Mouse (Mus musculus) megakaryocyte progenitor cell, adult 5-6 weeks (primary cell): ENCODE data around the gene Glipr1l1. TPM values are rescaled to one million over a fixed set of nuclear protein-coding genes. Genes with fewer than 3 reads are reported as not detected.
"Not testable (repeated sequence)": the region's sequence is repeated elsewhere in the genome, so short reads cannot be mapped to it uniquely, and the experiment has no call there.

Experiments used
- ATAC-seq: replicated peaks from 2 replicates; pipeline ENCODE4 v1.8.0; 2016; ENCODE audit warnings: mild to moderate bottlenecking, moderate TSS enrichment, inconsistent platforms; ENCODE audit not compliant: poor library complexity
- total RNA-seq, 2 experiments: library from RNA; stranded (forward) in 1 of 2; stranded (reverse) in 1 of 2; fragments of 157-497, 149-512 nt in 1 of 2; fragments of 200-1000 nt in 1 of 2; gene quantifications; 2 replicates each; pipeline versions ENCODE4 v1.2.3 to v1.2.4; 2015 to 2017

The Glipr1l1 gene
- not detected in 2 replicates for total RNA-seq (2015)
- total RNA-seq (2017) = not detected in 2 replicates

DNA sequence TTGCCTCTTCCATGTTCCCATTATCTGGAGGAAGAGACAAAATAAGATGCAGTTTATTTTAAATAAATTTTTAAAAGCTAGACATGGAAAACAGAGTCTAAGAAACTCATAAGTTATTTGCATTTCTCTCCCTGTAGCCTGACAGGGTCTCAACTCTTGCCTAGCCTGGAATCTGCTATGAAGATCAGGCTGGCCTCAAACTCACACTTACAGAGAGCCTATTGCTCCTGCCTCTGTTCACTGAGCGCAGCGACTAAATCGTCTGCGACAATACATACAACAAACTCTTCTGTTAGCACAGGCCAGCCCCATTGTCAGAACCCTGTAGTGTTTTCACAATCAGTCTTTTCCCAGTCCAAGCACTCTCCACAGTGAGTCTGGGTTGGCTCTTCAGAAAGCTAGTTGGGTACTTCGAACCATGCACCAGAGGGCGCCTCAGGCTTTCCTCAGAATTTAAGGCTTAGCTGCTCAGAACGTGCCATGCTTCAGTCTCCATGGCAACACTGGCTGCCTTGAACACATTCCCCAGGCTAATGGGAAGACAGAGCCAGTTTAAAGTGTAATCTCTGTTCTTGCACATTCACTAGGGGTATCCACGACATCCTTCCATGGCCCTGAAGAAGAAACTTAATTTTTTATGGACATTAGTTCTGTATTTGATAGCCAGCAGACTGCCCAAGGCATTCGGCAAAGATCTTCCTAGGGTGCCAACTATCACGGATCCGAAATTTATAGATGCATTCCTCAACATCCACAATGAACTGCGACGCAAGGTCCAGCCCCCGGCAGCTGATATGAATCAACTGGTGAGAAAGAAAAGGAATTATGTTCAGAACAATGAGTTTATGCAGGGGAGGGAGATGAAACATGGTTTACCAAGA, at the start of gene Glipr1l1:
TSS of gene Glipr1l1 (plus strand) at position 488 of the 881 bp plus-strand sequence.
- peak; percentile 100 for ATAC-seq

DNA sequence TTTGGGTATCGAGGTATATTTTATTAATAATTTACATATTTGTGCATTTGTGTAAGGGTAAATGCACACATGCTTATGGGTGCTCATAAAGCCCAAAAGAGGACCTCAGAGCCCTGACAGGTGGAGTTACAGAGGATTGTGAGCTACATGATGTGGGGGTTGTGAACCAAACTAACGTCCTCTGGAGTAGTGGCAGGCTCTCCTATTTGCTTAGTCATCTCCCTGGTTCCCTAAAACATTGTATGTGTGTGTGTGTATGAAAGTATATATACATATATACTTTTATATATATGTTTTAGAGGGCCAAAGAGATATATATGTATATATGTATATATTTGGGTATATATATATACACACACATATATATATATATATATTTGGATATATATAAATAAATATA, 36.4 kb upstream of the Glipr1l1 start:
- ATAC-seq = peak; percentile 80

DNA sequence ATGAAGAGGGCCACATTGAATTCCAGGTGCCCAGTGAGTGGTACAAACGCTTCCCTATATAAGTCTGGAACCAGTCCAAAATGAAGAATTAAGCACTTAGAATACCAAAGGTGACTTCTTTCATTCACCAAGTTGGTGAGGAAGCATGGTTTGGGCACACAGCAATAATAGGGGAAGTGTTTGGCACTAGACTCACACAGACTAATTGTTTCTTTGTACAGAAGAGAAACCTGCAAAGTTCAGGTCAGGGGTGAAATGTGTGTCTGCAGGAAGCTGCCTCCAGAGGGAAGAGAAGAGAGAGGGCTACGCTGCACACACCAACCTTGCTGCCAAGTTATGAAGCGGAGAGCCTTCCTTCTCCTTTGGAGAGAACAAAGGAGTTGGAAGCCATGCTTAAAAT, 31.3 kb upstream of the Glipr1l1 start:
- ATAC-seq = peak; percentile 55; the same call in 1 of the 2 replicates

DNA sequence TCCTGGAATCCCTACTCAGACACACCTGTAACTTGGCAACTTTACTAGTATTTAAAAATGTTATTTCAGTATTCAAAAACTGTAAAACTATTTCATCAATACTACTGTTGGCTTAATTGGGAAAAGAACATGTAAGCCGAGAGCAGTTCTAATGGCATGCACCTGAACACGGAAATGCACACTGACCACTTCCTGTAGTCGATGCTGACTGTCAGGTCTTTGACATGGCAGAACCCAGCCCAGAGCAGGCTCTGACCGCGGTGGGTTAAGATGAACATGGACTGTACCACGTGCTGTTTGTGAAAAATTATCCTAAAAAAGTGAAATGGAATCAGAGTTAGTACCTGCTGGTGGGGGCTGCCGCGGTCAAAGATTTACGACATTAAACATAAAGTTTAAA, 16.5 kb upstream of the Glipr1l1 start:
- peak; percentile 52; the same call in 1 of the 2 replicates for ATAC-seq

DNA sequence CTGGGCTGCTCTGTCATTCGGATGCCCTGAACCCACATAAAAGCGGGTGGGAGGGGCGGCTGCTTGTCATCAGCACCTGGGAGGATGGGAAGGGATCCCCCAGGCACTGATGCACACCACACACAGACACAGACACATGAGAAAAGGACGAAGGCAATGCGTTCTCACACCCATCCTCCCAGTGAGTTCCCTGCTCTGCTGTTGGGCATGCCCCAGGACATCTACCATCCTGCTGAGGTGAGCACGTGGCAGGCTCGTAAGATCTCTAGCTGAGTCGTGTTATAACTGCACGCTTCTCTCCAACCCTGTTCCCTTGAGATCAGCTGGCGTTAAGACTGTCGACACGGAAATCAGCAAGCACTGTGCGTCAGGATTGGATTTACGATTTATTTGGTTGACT, 15.7 kb upstream of the Glipr1l1 start:
- not testable (repeated sequence) for ATAC-seq

DNA sequence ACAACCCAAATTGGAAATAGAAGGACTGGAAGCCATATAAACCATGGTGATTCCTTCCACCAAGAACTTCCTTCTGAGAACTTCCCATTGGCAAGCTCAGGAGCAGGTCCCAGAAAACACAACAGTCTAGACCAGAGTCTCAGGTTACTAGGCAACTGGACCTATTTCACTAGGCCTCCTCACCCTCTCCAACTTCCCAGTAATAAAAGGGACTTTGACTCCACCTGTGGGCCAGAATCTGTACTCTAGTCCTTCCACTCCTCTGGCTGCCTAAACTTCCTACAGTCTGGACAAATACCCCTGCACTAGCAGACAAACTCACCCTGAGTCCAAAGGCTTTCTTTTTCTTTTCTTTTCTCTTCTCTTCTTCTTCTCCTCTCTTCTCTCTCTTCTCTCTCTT, 8.8 kb upstream of the Glipr1l1 start:
- peak; percentile 94 for ATAC-seq

DNA sequence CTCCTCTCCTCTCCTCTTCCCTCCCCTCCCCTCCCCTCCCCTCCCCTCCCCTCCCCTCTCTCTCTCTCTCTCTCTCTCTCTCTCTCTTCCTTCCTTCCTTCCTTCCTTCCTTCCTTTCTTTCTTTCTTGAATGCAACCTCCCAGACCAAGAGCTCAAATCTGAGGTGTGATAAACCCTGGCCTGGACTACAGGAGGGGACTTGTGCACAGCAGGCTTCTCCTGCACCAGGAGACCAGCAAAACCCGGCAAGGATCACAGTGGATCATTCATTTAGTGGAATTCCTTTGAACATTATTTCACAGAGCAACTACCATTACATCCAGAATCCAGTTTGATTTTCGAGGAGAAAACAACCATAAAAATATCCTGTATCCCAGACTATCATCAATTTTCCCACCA, 8.0 kb upstream of the Glipr1l1 start:
- ATAC-seq = peak; percentile 98

DNA sequence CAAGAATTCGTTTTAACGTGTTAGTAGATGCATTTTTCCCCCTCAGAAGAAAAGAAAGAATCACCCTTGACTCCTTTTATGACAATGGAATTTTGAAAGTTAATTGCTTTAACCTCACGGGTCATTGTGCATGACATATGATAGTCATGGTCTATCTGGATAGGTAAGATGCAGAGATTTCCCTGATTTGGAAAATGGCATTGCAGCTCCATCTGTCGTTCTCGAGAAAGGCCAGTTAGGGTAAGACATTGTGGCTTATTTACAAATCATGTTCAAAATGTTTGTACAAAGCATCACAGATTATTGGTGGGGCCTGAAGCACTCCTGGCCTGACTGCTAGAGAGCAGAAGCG, 570 bp downstream of the Glipr1l1 start:
- not testable (repeated sequence) for ATAC-seq

DNA sequence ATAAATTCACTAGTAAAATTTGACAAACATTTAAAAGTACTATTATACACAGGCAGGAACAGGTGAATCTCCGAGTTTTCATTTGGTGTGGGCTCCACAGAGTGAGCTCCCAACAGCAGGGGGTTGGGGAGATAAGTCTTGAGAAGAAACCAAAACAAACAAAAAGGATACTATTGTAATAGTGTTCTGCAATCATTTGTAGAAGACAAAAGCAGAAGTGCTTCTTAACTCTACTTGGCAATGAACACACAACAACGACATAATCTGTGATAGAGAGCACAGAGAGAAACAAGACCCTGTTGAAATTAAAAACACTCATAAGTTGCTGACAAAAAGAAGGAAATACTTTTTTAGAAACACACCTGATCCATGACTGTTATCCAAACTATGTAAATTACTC, 20.1 kb downstream of the Glipr1l1 start:
- peak; percentile 69 for ATAC-seq

DNA sequence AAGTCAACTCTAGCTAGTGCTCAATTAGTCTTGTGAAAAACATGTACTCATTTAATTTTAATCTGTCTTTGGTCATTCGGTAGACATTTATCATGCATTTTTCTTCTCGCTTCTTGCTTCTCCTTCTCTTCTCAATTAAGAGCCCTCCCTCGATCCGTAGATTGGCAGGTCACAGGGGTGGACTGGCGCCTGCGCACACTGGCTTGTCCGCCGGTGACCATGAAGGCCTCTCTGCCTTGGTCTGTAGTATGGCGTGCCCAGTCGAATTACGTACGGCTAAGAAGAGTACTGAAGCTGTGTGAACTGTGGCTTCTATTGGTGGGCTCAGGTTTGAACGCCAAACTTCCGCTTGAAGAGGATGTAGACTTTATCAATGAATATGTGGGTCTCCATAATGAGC, 23.2 kb downstream of the Glipr1l1 start, which contains the start of gene Glipr1l2:
TSS of gene Glipr1l2 (plus strand) at position 198 of the 400 bp plus-strand sequence.
- ATAC-seq = no peak

DNA sequence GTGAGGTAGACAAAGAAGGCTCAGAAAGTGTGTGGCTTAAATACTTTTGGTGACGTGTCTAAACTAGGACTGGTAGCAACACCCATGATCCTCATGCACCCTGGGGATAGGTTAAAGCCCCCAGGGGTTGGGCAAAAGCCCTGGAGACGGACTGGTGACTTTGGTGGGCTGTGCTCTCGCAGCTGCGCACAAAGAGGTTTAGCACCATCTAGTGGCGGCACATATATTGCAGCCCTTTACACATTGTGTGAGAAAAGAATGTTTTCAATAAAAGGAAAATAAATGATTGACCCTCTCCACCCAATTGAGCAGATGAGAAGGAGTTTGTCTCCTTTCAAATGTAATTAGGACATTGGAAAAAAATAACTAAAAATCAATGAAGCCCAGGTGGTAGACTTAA, 45.8 kb downstream of the Glipr1l1 start:
- ATAC-seq = 0 out of 2 replicates have a peak, but pooled peaks have one; percentile 52

DNA sequence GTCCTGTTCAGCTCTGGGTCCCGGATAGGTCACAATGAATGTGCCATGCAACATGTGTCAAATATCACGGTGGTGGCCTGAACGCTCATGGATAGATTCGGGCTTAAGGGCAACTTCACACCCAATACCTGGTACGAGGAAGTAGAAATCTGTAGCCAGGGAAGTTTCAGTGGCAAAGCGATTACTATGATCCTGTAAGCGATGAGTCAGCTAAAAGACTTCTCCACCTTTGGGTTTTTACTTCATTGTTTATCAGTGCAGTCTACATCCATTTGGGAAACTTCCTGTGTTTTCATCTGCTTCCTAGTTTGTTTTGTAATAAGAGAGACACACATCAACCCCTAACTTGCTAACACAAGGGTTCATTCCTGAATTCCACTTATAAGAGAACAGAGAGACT, 50.4 kb downstream of the Glipr1l1 start:
- ATAC-seq = no peak

DNA sequence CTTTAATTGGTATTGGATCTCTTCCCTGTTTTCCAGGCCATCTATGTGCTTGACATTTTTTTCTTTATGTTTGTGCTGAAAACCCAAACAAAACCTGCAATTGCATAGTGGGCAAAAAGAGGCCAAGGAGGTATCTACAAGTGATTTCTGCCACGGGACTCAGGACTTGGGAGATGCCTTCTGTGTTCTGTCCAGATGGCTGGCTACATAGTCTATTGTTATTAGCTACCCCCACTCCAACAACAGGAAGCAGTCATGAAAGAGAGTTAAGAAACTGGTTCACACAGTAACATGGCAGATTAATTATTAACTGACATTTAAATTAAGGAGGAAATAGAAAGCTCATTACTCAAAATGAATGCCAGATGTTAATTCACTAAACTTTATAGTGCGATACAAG, 65.1 kb downstream of the Glipr1l1 start:
- ATAC-seq = not testable (repeated sequence)

DNA sequence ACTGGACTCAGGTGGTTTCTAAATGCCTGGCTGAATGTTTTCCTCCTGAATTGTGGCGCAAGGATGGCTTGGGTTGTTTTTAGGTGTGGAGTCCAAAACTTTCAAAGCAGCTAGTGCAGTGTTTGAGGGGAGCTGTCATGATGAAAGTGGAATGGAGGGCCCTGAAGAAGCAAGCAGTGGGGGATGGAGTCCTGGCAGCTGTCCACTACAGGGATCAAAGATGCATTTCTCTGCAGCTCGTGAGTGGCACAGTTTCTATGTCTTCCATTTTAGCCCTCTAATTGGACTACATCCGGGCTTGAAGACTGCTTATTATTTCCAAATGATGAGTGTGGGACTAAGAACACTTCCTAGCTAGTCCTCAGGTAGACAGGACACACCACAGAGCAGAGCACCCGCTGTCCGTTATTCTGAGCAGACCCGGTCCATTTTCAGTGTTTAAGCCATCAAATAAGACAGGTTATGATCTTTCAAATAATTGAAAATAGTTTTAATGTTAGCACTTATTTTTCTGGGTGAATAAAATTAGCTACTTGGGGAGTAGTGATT, 67.8 kb downstream of the Glipr1l1 start:
- not testable (repeated sequence) for ATAC-seq

Other genes starting within 250 kb of the Glipr1l1 start
- gene Krr1, start 87.5 kb upstream of the Glipr1l1 start, total RNA-seq (2015) = 74.9 and 77.0 TPM in 2 replicates
- 55.8 and 63.2 TPM in 2 replicates for gene Krr1, start 87.5 kb upstream of the Glipr1l1 start, total RNA-seq (2017)
- gene Glipr1, start 57.6 kb upstream of the Glipr1l1 start, total RNA-seq (2015) = 490 and 618 TPM in 2 replicates
- gene Glipr1, start 57.6 kb upstream of the Glipr1l1 start, total RNA-seq (2017) = 424 and 503 TPM in 2 replicates
- gene Glipr1l2, start 23.2 kb downstream of the Glipr1l1 start, total RNA-seq (2015) = not detected in 2 replicates
- gene Glipr1l2, start 23.2 kb downstream of the Glipr1l1 start, total RNA-seq (2017) = not detected in 2 replicates
- gene Glipr1l3, start 100.1 kb downstream of the Glipr1l1 start, total RNA-seq (2015) = not detected in 2 replicates
- gene Glipr1l3, start 100.1 kb downstream of the Glipr1l1 start, total RNA-seq (2017) = not detected in 2 replicates
- not detected in 2 replicates for gene Caps2, start 103.4 kb downstream of the Glipr1l1 start, total RNA-seq (2015)
- not detected in 2 replicates for gene Caps2, start 103.4 kb downstream of the Glipr1l1 start, total RNA-seq (2017)
- not detected in 2 replicates for gene Kcnc2, start 210.9 kb downstream of the Glipr1l1 start, total RNA-seq (2015)
- not detected in 2 replicates for gene Kcnc2, start 210.9 kb downstream of the Glipr1l1 start, total RNA-seq (2017)